Mouse (Mus musculus) midbrain, postnatal 0 days (tissue): ENCODE data around the gene Tmem132d. TPM values are rescaled to one million over a fixed set of nuclear protein-coding genes. Genes with fewer than 3 reads are reported as not detected.

ENCODE experiments used
- ATAC-seq: fragments of 200-750 bp; cut with Nextera tagmentation; 2 replicates; pipeline ENCODE4 v1.8.0; 2017; ENCODE audit warnings: moderate number of reproducible peaks, mild to moderate bottlenecking, moderate TSS enrichment, moderate library complexity; ENCODE audit not compliant: low FRiP score
- DNase-seq: peaks from one replicate; pipeline ENCODE4 v3.0.0-alpha.2; 2015; ENCODE audit warnings: low spot score
- H3K27ac ChIP-seq: fragments of 300-500 bp; sonication (generic); 2 replicates; pipeline ENCODE4 v1.5.1; 2014; ENCODE audit warnings: low read depth, mild to moderate bottlenecking, low read length, mixed read lengths
- H3K27me3 ChIP-seq: fragments of 300-500 bp; sonication (generic); 2 replicates; pipeline ENCODE4 v1.6.1; 2014; ENCODE audit warnings: low read length, control low read depth, mixed read lengths; ENCODE audit not compliant: insufficient read depth
- H3K36me3 ChIP-seq: fragments of 300-500 bp; sonication (generic); 2 replicates; pipeline ENCODE4 v1.6.1; 2014; ENCODE audit warnings: low read length, control low read depth, mixed read lengths; ENCODE audit not compliant: insufficient read depth
- H3K4me1 ChIP-seq: fragments of 300-500 bp; sonication (generic); 2 replicates; pipeline ENCODE4 v1.6.1; 2014; ENCODE audit warnings: mild to moderate bottlenecking, control low read depth, antibody characterized with exemption, low read length, mixed read lengths; ENCODE audit not compliant: insufficient read depth
- H3K4me2 ChIP-seq: fragments of 300-500 bp; sonication (generic); 2 replicates; pipeline ENCODE4 v1.6.1; 2014; ENCODE audit warnings: low read depth, mild to moderate bottlenecking, low read length, mixed read lengths; ENCODE audit not compliant: poor library complexity, severe bottlenecking
- H3K4me3 ChIP-seq: fragments of 300-500 bp; sonication (generic); 2 replicates; pipeline ENCODE4 v1.5.1; 2014; ENCODE audit warnings: low read depth, mild to moderate bottlenecking, low read length, moderate library complexity
- H3K9ac ChIP-seq: fragments of 300-500 bp; sonication (generic); replicated peaks from 2 replicates; pipeline ENCODE4 v1.6.1; 2014; ENCODE audit warnings: mild to moderate bottlenecking, low read length, moderate library complexity, mixed read lengths; ENCODE audit not compliant: poor library complexity, severe bottlenecking
- H3K9me3 ChIP-seq: fragments of 300-500 bp; sonication (generic); 2 replicates; pipeline ENCODE4 v1.6.1; 2016; ENCODE audit warnings: low read length, control low read depth
- CTCF ChIP-seq: IDR thresholded peaks from 2 replicates; pipeline ENCODE4 v1.5.1; 2016; ENCODE audit warnings: antibody characterized with exemption, mild to moderate bottlenecking
- WGBS: fragments of 180-500 bp; shearing (Covaris S2); extraction: QIAGEN DNeasy Blood & Tissue Kit; methylation state at CpG from one replicate; pipeline ENCODE4 v1.1.7; 2014; 5-methylcytosine and 5-hydroxymethylcytosine counted together
- polyA plus RNA-seq: library from polyadenylated mRNA; unstranded; fragments of >200 nt; fragmentation: Nextera tagmentation; extraction: Ambion mirVana; gene quantifications from 2 replicates; pipeline ENCODE4 v1.2.1, GENCODE M21; 2015
- total RNA-seq: library from RNA; depleted of rRNA; stranded (reverse); fragments of >200 nt; gene quantifications from 2 replicates; pipeline ENCODE4 v1.2.3, GENCODE M21; 2014

Gene Tmem132d
- total and polyA plus RNA-seq, 2 experiments from 2014 or later: 4.0 to 14.7 TPM

GRCm38 (mm10) chr5:128190243-128190820 lies 242.5 kb downstream of the Tmem132d start:
- 61% methylated on average over 14 of the region's 14 CpGs for whole genome bisulfite sequencing
- DNase-seq: peak; percentile 69
- TF ChIP-seq CTCF: no peak
- H3K4me3 ChIP-seq: no peak overlapping the region
- H3K27ac ChIP-seq: no peak overlapping the region
- H3K36me3 ChIP-seq: no peaks in the 10 kb centered on the region
- no peak overlapping the region; the same call in 1 of the 2 replicates for H3K9ac ChIP-seq
- no peaks in the 10 kb centered on the region for H3K27me3 ChIP-seq
- no peaks in the 10 kb centered on the region; the same call in 1 of the 2 replicates for H3K4me1 ChIP-seq
- ATAC-seq: no peak
- no peaks in the 10 kb centered on the region for H3K9me3 ChIP-seq
- H3K4me2 ChIP-seq: no peak overlapping the region

GRCm38 (mm10) chr5:128176234-128176633 lies 256.6 kb downstream of the Tmem132d start:
- DNase-seq (no peak), ATAC-seq (no peak)
- Histone ChIP-seq H3K36me3 (no peaks in the 10 kb centered on the region), H3K9me3 (no peaks in the 10 kb centered on the region), H3K27me3 (no peaks in the 10 kb centered on the region), H3K4me2 (no peak overlapping the region), H3K27ac (no peak overlapping the region), H3K4me3 (no peak overlapping the region), H3K9ac (no peak overlapping the region), H3K4me1 (no peaks in the 10 kb centered on the region; the same call in 1 of the 2 replicates)
- WGBS: 90% methylated on average over 2 of the region's 2 CpGs
- no peak for TF ChIP-seq CTCF

- no peaks in the 10 kb centered on the region for H3K9me3 ChIP-seq
- ATAC-seq (no peak), DNase-seq (peak; percentile 36)
Measured at GRCm38 (mm10) chr5:128158901-128159675, 273.8 kb downstream of the Tmem132d start.

GRCm38 (mm10) chr5:128151461-128151860 lies 281.4 kb downstream of the Tmem132d start:
- Histone ChIP-seq H3K4me2 (no peak overlapping the region), H3K9ac (no peak overlapping the region), H3K4me3 (no peak overlapping the region), H3K36me3 (no peaks in the 10 kb centered on the region), H3K27ac (no peak overlapping the region), H3K9me3 (no peaks in the 10 kb centered on the region), H3K4me1 (no peaks in the 10 kb centered on the region), H3K27me3 (no peaks in the 10 kb centered on the region)
- 95% methylated on average over 7 of the region's 8 CpGs for WGBS
- TF ChIP-seq CTCF: 0 out of 2 replicates have a peak, but pooled peaks have one; percentile 8
- no peak for DNase-seq
- ATAC-seq: no peak

More at GRCm38 (mm10) chr5:128158901-128159675, 273.8 kb downstream of the Tmem132d start:
- no peaks in the 10 kb centered on the region for H3K36me3 ChIP-seq
- 61% methylated on average over 12 of the region's 12 CpGs for WGBS
- no peaks in the 10 kb centered on the region for H3K4me1 ChIP-seq
- no peak overlapping the region for H3K27ac ChIP-seq
- no peak overlapping the region for H3K4me2 ChIP-seq
- TF ChIP-seq CTCF: no peak
- H3K9ac ChIP-seq: no peak overlapping the region
- H3K27me3 ChIP-seq: no peaks in the 10 kb centered on the region
- no peak overlapping the region for H3K4me3 ChIP-seq

- TF ChIP-seq CTCF: no peak
- Histone ChIP-seq H3K27ac (no peak overlapping the region), H3K36me3 (no peaks in the 10 kb centered on the region), H3K9me3 (no peaks in the 10 kb centered on the region), H3K9ac (no peak overlapping the region), H3K4me3 (no peak overlapping the region), H3K4me2 (no peak overlapping the region), H3K4me1 (no peaks in the 10 kb centered on the region), H3K27me3 (no peaks in the 10 kb centered on the region)
- DNase-seq (no peak), ATAC-seq (no peak)
- 86% methylated on average over 15 of the region's 15 CpGs for WGBS
Measured at GRCm38 (mm10) chr5:128146901-128147645, 285.8 kb downstream of the Tmem132d start.
